Mouse (Mus musculus) yolk sac, embryonic 10.5 days (tissue): ENCODE measurements around the gene Dgcr2.

Experiments used
- DNase-seq: peaks from one replicate; pipeline ENCODE4 v3.0.0-alpha.2; 2017; ENCODE audit warnings: low spot score

Dgcr2 gene

DNA sequence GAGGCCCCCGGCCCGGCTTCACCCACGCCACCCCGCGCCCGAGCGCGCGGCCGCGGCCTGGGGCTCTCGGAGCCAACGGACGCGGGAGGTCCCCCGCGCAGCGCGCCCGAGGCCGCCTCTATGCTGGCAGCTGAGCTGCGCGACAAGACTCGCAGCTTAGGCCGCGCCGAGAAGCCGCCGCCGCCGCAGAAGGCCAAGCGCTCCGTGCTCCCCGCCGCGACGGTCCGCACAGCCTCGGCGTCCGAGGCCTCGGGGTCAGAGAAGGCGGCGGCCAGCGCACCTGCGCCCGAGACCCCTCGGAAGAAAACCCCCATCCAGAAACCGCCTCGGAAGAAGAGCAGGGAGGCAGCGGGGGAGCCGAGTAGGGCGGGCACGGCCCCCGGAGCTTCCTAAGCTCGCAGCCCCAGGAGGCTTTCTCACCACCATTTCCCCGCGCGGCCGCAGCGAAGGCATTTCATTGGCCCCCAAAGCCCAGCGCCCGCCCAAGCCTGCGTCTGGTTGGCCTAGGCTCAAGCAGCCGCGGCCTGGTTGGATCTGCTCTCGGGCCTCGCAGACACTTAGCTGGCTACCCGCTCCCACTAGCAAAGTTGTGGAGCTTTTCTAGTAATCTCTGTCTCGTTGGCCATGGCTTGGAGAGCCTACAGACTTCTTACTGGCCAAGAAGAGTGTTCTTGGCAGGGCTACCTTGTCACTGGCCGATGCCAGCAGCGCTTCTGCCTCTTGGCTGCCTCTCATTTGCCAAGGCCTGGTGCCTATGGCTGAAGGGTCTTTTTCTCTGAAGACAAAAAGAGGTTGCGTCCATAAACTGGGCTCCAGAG, 91.0 kb downstream of the Dgcr2 start:
- DNase-seq: peak; percentile 90

DNA sequence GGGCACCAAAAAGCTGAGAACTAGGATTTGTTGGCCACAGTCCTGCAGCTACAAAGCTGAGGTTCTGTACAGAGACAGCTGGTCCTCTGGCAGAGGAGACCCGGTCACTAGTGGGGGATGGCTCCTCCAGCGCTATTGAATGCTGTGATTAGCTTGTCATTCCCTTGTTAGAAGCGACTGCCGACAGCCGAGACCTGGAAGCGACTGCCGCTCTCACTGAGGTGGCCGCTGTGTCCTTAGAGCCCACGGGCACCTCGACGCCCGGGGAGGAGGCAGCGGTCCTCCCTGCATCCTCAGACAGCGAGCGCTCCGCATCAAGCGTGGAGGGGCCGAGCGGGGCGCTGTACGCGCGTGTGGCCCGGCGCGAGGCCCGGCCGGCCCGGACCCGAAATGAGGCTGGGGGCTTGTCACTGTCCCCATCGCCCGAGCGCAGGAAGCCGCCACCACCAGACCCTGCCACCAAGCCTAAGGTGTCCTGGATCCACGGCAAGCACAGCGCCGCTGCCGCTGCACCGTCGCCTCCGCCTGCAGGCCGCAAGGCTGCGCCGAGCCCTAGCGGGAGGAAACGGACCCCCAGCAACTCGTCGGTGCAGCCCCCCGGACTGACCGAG, 91.7 kb downstream of the Dgcr2 start:
- DNase-seq: no peak

DNA sequence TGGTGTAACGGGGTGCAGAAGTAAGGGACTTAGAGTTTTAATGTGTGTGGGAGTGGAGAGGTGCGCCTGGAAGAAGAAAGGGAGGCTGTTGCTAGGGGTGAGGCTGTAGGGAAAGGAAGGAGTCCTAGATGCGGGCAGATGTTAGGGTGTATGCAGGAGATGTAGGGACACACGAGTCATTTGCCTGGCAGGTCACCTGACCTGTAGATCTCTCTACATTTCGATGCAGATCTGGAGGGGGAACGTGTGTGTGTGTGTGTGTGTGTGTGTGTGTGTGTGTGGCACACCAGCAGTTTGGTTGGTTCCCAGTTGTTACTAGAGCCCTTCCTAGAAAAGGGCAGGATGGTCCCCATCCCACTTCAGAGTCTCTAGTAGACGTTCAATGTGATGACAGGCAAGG, 93.4 kb downstream of the Dgcr2 start:
- DNase-seq: no peak

DNA sequence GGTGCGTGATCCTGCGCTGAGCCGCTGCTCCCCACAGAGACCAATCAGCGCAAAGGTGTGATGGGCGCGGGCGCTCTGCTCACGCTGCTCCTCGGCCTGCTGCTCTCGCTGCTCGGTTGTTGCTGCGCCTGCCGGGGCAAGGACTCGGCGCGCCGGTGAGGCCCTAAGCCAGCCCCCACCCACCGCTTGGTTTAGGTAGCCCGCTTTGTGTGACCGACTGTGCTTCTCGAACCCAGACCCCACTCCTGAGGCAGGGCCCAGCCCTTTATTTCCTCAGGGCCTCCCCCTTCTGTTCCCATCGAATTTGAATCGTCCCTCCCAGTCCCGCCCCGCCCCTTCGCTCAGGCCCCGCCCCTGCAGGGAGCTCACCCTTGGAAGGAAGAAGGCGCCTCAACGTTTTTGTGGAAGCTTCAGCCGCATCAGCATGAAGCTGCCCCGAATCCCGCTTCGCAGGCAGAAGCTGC, 93.9 kb downstream of the Dgcr2 start:
- peak; percentile 77 for DNase-seq

DNA sequence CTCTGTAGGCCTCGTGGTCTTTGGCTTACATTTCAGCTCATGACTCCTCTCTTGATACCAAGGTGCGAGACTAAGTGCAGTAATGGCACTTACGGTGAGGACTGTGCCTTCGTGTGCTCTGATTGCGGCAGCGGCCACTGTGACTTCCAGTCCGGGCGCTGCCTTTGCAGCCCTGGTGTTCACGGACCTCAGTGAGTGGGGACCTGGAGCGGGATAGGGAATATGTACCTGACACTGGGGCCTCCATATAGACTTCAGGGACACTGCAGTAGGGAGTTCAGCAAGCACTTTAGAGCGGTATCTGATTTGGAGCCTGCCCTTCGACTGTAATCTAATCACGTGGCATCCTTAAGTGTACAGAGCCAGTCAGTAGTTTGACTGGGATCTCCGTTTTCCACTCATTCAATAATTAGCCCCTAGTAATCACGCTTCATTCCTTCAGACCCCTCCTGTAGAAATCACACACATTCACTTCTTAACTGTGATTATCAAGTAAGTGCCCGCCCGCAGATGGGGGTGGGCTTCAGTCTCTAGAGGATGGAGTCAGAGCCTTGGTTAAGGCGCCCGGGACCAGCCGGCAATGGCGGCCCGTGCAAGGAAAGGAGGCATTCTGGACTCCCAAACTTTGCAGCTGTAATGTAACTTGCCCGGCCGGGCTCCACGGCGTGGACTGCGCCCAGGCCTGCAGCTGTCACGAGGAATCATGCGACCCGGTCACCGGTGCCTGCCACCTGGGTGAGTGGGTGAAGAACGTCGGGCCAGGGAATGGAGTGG, 94.5 kb downstream of the Dgcr2 start:
- no peak for DNase-seq

DNA sequence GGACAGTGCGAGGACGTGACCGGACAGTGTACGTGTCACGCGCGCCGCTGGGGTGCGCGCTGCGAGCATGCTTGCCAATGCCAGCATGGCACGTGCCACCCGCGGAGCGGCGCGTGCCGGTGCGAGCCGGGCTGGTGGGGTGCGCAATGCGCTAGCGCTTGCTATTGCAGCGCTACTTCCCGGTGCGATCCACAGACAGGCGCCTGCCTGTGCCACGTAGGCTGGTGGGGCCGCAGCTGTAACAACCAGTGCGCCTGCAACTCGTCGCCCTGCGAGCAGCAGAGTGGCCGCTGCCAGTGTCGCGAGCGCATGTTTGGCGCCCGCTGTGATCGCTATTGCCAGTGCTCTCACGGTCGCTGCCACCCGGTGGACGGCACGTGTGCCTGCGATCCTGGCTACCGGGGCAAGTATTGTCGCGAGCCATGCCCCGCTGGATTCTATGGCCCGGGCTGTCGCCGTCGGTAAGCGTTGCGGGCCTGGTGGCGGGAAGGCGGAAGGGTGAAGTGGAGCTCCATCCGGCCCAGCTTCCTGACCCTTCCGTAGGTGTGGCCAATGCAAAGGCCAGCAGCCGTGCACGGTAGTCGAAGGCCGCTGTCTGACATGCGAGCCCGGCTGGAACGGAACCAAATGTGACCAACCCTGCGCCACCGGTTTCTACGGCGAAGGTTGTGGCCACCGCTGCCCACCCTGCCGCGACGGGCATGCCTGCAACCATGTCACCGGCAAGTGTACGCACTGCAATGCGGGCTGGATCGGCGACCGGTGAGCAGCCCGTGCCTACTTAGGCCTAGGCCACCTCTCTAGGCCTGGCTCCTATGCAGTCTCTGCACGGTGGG, 95.3 kb downstream of the Dgcr2 start:
- DNase-seq: peak; percentile 27

DNA sequence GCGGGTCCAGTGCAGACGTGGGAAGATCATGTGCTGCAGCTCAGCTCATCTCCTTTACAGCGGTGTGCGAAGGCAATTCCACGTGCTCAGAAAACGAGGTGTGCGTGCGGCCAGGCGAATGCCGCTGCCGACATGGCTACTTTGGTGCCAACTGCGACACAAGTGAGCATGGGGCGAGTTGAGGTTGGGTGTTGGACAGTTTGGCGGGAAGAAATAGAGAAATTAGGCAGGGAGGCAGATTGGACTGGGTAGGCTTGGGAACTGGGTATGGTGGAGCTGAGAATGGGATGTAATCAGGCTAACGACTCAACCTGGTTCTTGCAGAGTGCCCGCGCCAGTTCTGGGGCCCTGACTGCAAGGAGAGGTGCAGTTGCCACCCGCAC, 95.9 kb downstream of the Dgcr2 start:
- DNase-seq: no peak

DNA sequence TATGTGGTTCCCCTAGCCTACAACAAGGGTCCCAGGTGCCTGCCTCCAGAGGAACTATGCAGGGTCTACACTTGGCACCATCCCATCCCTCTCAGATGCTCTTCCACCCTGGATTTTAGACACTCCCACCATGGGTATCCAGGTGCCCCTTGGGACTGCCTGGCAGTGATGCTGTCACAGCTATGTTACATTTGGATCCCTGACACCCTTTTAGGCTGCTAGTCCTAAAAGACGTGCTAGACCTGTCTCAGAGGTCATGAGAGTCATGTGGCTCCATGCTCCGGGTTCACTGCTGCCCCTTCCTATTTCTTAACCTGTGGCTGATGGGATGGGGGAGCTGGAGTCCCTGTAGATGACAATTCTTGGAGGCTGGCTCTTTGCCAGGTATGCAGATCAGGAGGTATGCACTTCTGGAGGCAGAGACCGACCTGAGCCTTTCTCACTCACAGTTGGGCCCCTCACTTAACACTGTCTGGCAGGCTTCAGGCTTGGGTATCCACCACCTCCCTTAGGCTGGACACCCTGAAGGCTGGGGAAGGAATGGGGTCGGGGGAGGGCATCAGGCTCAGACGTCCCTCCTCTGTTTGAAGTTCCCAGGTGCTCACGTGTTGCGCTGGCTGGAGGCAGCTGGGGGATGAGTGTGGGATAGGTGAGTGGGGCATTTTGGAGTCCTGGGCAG, 96.4 kb downstream of the Dgcr2 start:
- no peak for DNase-seq

DNA sequence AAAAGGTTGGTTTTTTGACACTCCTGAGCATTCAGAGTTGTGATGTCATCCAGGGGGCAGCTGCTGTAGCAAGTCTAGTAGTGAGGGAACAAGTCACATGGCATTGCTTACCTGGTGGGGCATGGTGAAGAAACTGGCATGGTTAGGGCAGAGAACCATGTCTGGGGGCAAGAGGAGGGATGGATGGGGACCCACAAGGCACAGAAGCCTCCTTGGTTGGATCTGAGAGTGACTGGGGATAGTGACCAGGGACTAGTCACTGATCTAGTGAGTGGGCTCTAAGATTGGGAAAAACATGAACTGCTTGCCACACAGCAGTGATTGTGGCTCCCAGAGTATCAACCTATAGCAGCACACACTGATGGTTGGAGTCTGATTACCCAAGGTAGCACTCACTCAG, 98.8 kb downstream of the Dgcr2 start:
- DNase-seq: no peak

DNA sequence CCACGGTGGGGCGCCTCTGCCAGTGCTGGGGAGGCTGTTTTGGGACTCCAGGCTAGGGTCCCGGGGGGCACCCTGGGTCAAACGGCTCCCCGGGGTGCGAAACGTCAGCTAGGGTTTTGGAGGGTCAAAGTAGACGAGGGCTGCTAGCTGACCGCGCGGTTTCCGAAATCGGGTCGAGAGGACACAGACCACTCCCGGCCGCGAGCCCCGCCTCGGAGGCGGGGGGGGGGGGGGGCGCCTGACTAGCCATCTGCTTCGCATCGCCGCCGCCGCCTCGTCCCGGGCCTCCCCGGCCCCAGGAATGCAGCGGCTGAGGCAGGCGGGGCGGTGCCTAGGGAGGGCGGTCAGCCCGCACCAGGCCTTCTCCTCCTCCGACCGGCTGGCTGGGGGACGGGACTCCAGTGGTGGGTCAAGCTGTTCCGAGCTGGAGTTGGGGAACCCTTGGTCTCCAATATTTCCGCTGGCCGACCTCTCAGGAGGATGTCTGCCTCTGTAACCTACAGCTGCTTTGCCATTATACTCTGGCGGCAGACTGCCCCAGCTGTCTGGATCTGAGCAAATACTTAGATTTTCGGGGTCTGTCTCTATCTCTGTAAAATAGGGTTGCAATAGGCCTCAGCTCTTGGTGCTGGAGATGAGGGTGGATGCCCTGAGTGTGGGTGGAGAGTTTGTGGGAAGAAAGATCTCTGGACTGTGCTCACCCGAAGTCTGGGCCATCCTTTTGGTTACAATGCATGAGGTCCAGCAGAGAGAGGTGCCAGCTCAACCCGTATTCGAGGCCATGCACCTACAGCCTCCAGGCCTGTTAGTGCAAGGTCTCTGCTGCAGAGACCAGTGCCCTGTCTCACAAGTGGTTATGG, 99.8 kb downstream of the Dgcr2 start:
- peak; percentile 86 for DNase-seq

DNA sequence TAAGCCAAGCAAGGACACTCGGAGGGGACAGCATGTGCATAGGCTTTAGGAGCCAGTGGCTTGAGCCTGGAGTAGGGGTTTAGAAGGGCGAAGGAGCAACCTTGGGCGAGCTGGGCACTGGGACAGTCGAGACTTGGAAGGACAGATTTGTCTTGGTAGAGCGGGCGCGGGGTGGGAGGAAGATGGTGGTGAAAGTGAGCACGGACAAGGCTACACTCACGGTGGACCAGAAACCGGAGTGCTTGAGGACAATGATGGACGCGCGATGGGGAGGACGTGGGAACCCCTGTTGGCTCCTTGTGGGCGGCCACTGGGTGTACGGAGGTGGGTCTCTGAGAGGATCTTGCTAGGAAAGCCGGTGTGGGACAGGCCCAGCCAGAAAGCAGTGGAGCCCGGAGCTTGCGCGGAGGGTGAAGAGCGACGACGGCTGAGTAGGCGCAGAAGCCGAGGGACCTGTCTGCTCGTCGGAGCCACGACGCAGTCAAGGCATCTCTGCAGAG, 100.5 kb downstream of the Dgcr2 start:
- DNase-seq: peak; percentile 63

DNA sequence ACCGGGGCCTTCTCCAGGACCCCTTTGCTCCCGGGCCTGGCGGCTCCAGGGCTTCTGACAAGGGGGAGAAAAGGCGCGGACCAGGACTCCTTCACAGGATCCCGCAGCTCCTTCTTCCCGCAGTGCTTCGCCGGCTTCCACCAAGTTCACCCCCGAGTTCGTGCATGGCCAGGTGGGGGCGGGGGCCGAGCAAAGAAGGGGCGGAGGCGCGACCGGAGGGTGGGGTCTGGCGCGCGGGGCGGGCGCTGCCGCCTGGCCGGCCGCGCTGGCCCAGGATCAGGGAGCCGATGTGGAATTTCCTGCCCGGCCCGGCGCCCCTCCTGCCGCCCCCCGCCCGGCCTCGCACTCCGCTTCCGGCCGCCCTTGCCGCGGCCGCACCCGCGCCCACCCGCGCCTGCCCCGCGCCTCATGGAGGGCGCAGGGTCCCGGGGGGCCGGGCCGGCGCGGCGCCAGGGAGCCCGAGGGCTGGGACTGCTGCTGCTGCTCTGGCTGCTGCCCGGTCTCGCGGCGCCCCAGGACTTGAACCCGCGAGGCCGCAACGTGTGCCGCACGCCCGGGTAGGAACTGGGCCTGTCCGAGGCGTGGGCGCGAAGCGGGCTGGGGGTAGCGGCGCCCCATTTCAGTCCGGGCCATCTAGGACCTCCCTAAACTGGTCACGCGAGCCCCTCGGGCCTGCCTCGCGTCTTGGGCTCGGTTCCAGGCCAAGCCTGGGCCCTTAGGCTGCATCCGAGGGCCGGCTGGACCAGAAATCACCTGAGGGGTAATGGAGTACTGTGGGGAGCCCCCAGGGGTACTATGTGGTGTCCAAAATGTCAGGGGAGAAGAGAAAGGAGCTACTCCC, 101.2 kb downstream of the Dgcr2 start, which contains the start of gene Scarf2:
Scarf2 (plus strand) TSS at position 312 of the 841 bp plus-strand sequence.
- peak; percentile 72 for DNase-seq

DNA sequence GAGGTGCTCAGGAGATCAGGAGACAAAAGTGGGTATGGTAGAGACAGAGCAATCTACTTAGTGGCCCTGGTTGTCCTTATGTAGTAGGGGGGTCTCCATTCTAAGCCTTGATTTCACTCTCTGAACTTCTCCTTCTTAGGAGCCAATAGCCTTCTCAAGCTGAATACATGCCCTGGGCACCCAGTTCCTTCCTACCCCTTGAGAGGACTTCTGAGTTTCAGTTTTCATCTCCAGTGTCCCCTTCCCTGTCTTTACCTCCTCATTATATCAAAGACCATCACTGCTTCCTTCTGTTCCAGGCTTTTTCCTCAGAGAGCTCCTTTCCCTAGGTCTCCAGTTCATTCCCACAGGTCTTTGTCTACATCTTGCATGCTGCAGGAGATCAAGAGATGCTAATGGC, 101.8 kb downstream of the Dgcr2 start:
- no peak for DNase-seq

DNA sequence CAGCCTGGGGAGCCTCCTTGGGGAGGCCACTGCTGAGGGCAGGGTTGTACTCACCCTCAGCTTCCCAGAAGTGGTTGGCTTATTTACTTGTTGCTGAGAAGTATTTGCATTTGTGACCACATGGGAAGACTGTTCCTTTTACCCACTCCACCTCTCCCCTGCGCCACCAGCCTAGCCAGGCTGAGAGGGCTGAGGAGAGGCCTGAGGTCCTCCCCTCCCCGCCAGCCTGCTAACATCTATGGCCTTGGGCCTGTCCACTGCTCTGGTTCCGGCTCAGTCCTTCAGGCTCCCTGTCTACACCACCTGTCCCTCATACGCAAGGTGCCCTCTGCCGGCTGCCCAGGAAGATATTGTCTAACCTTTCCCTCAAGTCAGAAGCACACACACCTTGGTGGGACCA, 102.7 kb downstream of the Dgcr2 start:
- no peak for DNase-seq

DNA sequence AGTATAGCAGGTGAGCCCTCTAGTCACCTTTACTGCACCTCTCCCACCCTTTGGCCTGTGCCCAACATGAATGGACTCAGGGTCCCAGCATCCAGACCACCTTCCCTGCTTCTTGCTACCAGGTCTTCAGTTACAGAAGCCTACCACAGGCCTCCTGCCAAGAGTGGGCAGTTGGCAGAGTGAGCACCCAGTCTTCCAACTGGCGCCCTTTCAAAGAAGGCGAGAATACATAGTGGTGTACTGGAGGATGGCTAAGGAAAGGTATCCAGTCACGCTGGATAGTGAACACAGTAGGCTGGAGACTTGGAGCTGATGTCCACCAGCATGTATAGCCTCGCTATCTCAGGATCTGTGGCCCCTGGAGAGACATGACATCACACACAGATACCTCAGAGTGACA, 104.3 kb downstream of the Dgcr2 start:
- no peak for DNase-seq

DNA sequence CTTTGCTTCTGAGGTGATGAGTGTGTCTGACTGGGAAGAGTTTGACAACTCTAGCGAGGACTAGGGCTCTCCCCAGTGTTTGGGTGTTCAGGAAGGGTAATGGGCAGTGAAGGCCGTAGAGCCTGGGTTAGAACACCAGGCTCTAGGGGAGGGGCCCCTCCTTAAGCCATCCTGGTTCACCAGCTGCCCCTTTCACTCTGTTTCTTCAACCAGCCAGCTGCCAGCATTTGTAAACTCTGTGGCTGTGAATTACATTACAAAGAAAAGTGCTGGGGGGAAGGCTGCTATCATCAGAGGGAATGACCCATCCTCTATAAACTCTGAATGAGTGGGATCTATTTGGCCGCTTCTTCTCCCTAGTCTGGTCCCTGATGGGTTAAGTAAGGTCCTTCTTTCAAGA, 105.6 kb downstream of the Dgcr2 start:
- no peak for DNase-seq
